Mouse (Mus musculus) heart, postnatal 10 days (tissue): ENCODE results near the gene Gm37240. TPM values are rescaled to one million over a fixed set of nuclear protein-coding genes. Genes with fewer than 3 reads are reported as not detected.

ENCODE experiments used
- DNase-seq, 2 experiments: peaks; one replicate each; pipeline ENCODE4 v3.0.0; 2021
- intact Hi-C: fragments of 180-260 bp; cut with DNase I; formaldehyde crosslinking; loops from one replicate; pipeline ENCODE4 v1.15.1; 2025
- total RNA-seq, 2 experiments: library from RNA; stranded (reverse); gene quantifications; 2 replicates each; pipeline ENCODE4 v1.2.3; 2021

The Gm37240 gene
- total RNA-seq, 2 experiments from 2014 or later: 21.2 to 37.3 TPM

GRCm38 (mm10) chr3:84774246-84775066 is 1112.9 kb downstream of the Gm37240 start:
- no peak for DNase-seq
- intact Hi-C loops: no loop called here

- DNase-seq: no peak
- intact Hi-C loops: no loop called here
Observed at GRCm38 (mm10) chr3:84771980-84772379, 1115.3 kb downstream of the Gm37240 start.

GRCm38 (mm10) chr3:84770518-84770917 is 1116.8 kb downstream of the Gm37240 start:
- DNase-seq: no peak
- intact Hi-C loops: no loop called here

GRCm38 (mm10) chr3:84769411-84769810 is 1117.9 kb downstream of the Gm37240 start:
- DNase-seq: no peak
- intact Hi-C loops: no loop called here

- intact Hi-C loops: no loop called here
- DNase-seq: no peak
Observed at GRCm38 (mm10) chr3:84768940-84769339, 1118.4 kb downstream of the Gm37240 start.

- intact Hi-C loops: no loop called here
- DNase-seq: no peak
Observed at GRCm38 (mm10) chr3:84753816-84754215, 1133.5 kb downstream of the Gm37240 start.

- intact Hi-C loops: no loop called here
- no peak for DNase-seq
Observed at GRCm38 (mm10) chr3:84749222-84749621, 1138.1 kb downstream of the Gm37240 start.

GRCm38 (mm10) chr3:84748139-84748538 is 1139.2 kb downstream of the Gm37240 start:
- intact Hi-C loops: no loop called here
- DNase-seq: no peak

GRCm38 (mm10) chr3:84745537-84746189 is 1141.7 kb downstream of the Gm37240 start:
- peak; percentile 66 to 76 for DNase-seq
- intact Hi-C loops: no loop called here

- peak; percentile 61 to 64 for DNase-seq
- intact Hi-C loops: no loop called here
Observed at GRCm38 (mm10) chr3:84744707-84745106, 1142.6 kb downstream of the Gm37240 start.

- intact Hi-C loops: no loop called here
- no peak for DNase-seq
Observed at GRCm38 (mm10) chr3:84740050-84740596, 1147.2 kb downstream of the Gm37240 start.

- intact Hi-C loops: no loop called here
- DNase-seq: no peak
Observed at GRCm38 (mm10) chr3:84737137-84737536, 1150.2 kb downstream of the Gm37240 start.

- intact Hi-C loops: no loop called here
- DNase-seq: no peak
Observed at GRCm38 (mm10) chr3:84735716-84736115, 1151.6 kb downstream of the Gm37240 start.

GRCm38 (mm10) chr3:84732516-84732915 is 1154.8 kb downstream of the Gm37240 start:
- intact Hi-C loops: no loop called here
- DNase-seq: no peak

- intact Hi-C loops: no loop called here
- DNase-seq: no peak
Observed at GRCm38 (mm10) chr3:84732016-84732502, 1155.3 kb downstream of the Gm37240 start.

- no peak for DNase-seq
- intact Hi-C loops: no loop called here
Observed at GRCm38 (mm10) chr3:84731403-84732015, 1155.8 kb downstream of the Gm37240 start.

- no peak for DNase-seq
- intact Hi-C loops: no loop called here
Observed at GRCm38 (mm10) chr3:84731003-84731402, 1156.3 kb downstream of the Gm37240 start.

GRCm38 (mm10) chr3:84729806-84730205 is 1157.5 kb downstream of the Gm37240 start:
- intact Hi-C loops: no loop called here

GRCm38 (mm10) chr3:84723996-84724395 is 1163.3 kb downstream of the Gm37240 start:
- no peak for DNase-seq
- intact Hi-C loops: no loop called here

More at GRCm38 (mm10) chr3:84729806-84730205, 1157.5 kb downstream of the Gm37240 start:
- DNase-seq: no peak

- intact Hi-C loops: no loop called here
- no peak for DNase-seq
Observed at GRCm38 (mm10) chr3:84722680-84723079, 1164.6 kb downstream of the Gm37240 start.
